Mouse (Mus musculus) testis, postnatal 14 days (tissue): ENCODE results near the gene Olfr1107.

Source experiments
- DNase-seq: peaks from one replicate; pipeline ENCODE4 v3.0.0; 2021; ENCODE audit warnings: low spot score

Gene Olfr1107

DNA sequence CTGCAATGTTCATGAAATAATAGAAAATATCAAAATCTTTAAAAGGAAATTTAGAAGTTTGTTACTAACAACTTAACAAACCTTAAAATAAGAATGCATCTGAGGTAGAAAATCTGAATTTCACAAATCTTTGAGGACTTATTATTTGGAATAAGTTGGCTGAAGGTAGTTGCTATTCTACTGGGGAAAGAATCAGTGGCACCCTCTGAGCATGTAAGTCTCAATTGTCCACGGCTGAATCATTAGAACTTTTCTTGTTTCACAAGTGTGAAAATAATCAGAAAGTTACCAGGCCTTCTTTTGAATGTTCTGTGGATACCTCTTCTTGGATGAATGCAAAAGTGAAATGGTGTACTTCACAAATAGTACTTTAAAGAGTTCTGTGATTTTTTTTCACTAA is at the start of gene Olfr1107:
Gene Olfr1107 (minus strand): TSS at position 101 of the 400 bp plus-strand sequence.
- DNase-seq = no peak

DNA sequence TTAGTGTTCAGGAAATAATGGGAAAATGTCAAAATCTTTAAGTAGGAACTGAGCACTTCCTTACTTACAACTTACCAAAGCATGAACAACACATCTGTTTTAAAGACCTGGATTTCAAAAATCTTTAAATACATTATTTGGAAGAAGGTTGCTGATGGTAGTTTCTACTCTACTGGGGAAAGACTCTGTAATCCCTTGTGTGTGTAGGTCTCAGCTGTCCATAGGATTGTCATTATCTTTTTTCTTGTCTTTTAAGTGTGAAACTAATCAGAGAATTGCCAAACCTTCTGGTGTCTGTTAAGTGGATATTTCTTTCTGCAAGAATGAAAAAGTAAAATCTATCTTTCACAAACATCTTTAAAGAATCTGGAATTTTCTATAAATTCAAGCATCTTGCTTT is 38.9 kb upstream of the Olfr1107 start, which contains the start of gene Olfr259:
Gene Olfr259 (minus strand): TSS at position 101 of the 400 bp plus-strand sequence.
- DNase-seq = no peak

GRCm38 (mm10) chr2:87095908-87096307 is 20.3 kb upstream of the Olfr1107 start, which contains the start of gene Olfr1109:
Gene Olfr1109, minus strand, starts transcription at chr2:87096008.
- no peak for DNase-seq

GRCm38 (mm10) chr2:87052173-87052572 is 23.4 kb downstream of the Olfr1107 start, which contains the start of gene Olfr1106:
Gene Olfr1106, minus strand, starts transcription at chr2:87052273.
- DNase-seq = no peak

- DNase-seq = no peak
Measured at GRCm38 (mm10) chr2:87036431-87036830, 39.2 kb downstream of the Olfr1107 start, which contains the start of gene Olfr1105. Gene Olfr1105, minus strand, starts transcription at chr2:87036531.

DNA sequence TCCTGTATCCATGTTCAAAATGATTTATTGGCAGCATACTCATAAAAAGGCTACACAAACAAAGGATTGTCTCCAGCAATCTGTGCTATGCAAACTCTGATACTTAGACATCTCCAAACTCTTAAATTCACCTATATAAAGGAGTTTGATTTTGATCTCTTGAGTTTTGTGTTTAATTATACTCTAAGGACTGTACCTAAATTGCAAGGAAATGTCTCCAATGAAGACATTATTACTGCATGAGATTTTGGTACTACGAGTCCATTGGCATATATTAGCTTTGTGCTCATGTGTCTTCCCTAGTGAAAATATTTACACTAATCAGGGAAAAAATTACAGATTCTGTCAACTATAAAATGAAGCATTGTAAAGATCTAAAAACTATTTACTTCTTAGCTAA is 48.6 kb downstream of the Olfr1107 start, which contains the start of gene Olfr1104:
Gene Olfr1104 (minus strand): TSS at position 101 of the 400 bp plus-strand sequence.
- no peak for DNase-seq
